Mouse (Mus musculus): ENCODE measurements around the gene Slc6a18. TPM values are rescaled to one million over a fixed set of nuclear protein-coding genes. Genes with fewer than 3 reads are reported as not detected.

Slc6a18 gene
- total and polyA plus RNA-seq, 3 experiments = not detected

GRCm38 (mm10) chr13:73683682-73684081 is 5.9 kb upstream of the Slc6a18 start:
- H3K4me1 ChIP-seq (ENCODE audit: control insufficient read depth, insufficient read depth, low read length) = peaks cover 3% of the 10 kb centered on the region; the same call in 1 of the 2 replicates
- no peaks in the 10 kb centered on the region for H3K36me3 ChIP-seq (ENCODE audit: control insufficient read depth, insufficient read depth, low read length)
- intact Hi-C loops (cut with DNase I) = no loop called here
- no peak overlapping the region for H3K27ac ChIP-seq
- H3K4me3 ChIP-seq = no peak overlapping the region
- no peaks in the 10 kb centered on the region for H3K27me3 ChIP-seq (ENCODE audit: control insufficient read depth, insufficient read depth, low read length)
- no peak overlapping the region for H3K9ac ChIP-seq (ENCODE audit: low read depth, low read length)
- WGBS = 47% methylated on average over 11 of the region's 11 CpGs
- no peaks in the 10 kb centered on the region for H3K79me2 ChIP-seq (replicated peaks; ENCODE audit: control insufficient read depth, insufficient read depth, low read length)
- DNase-seq = peak; percentile 24 to 42
- no peak for TF ChIP-seq POLR2A (IDR thresholded peaks at IDR 0.05; ENCODE audit: insufficient read depth, low read depth, low read length)
- TF ChIP-seq EP300 (IDR thresholded peaks at IDR 0.05; ENCODE audit: insufficient read depth, low read depth, low read length) = no peak
- no peak for TF ChIP-seq CTCF (IDR thresholded peaks at IDR 0.05)

- Histone ChIP-seq H3K27ac (no peak overlapping the region), H3K79me2 (replicated peaks; ENCODE audit: control insufficient read depth, insufficient read depth, low read length) (no peaks in the 10 kb centered on the region), H3K4me1 (ENCODE audit: control insufficient read depth, insufficient read depth, low read length) (peaks cover 3% of the 10 kb centered on the region; the same call in 1 of the 2 replicates), H3K36me3 (ENCODE audit: control insufficient read depth, insufficient read depth, low read length) (no peaks in the 10 kb centered on the region), H3K4me3 (no peak overlapping the region), H3K9ac (ENCODE audit: low read depth, low read length) (no peak overlapping the region), H3K27me3 (ENCODE audit: control insufficient read depth, insufficient read depth, low read length) (no peaks in the 10 kb centered on the region)
- intact Hi-C loops (cut with DNase I) = no loop called here
- TF ChIP-seq CTCF (IDR thresholded peaks at IDR 0.05) (no peak), POLR2A (IDR thresholded peaks at IDR 0.05; ENCODE audit: insufficient read depth, low read depth, low read length) (no peak), EP300 (IDR thresholded peaks at IDR 0.05; ENCODE audit: insufficient read depth, low read depth, low read length) (no peak)
- WGBS = 94% methylated on average over 2 of the region's 2 CpGs
- DNase-seq = no peak
Measured at GRCm38 (mm10) chr13:73682226-73682625, 4.4 kb upstream of the Slc6a18 start.

- no peak for DNase-seq
- H3K27me3 ChIP-seq (ENCODE audit: control insufficient read depth, insufficient read depth, low read length) = no peaks in the 10 kb centered on the region
- 18% methylated on average over 1 of the region's 1 CpGs for WGBS
- H3K9ac ChIP-seq (ENCODE audit: low read depth, low read length) = no peak overlapping the region
- H3K4me3 ChIP-seq = no peak overlapping the region
- intact Hi-C loops (cut with DNase I) = no loop called here
- TF ChIP-seq CTCF (IDR thresholded peaks at IDR 0.05) (no peak), POLR2A (IDR thresholded peaks at IDR 0.05; ENCODE audit: insufficient read depth, low read depth, low read length) (no peak), EP300 (IDR thresholded peaks at IDR 0.05; ENCODE audit: insufficient read depth, low read depth, low read length) (no peak)
- peaks cover 3% of the 10 kb centered on the region; the same call in 1 of the 2 replicates for H3K4me1 ChIP-seq (ENCODE audit: control insufficient read depth, insufficient read depth, low read length)
- H3K79me2 ChIP-seq (replicated peaks; ENCODE audit: control insufficient read depth, insufficient read depth, low read length) = no peaks in the 10 kb centered on the region
- H3K27ac ChIP-seq = no peak overlapping the region
- H3K36me3 ChIP-seq (ENCODE audit: control insufficient read depth, insufficient read depth, low read length) = no peaks in the 10 kb centered on the region
Measured at GRCm38 (mm10) chr13:73680394-73680793, 2.6 kb upstream of the Slc6a18 start.

- no peaks in the 10 kb centered on the region for H3K36me3 ChIP-seq (ENCODE audit: control insufficient read depth, insufficient read depth, low read length)
- no peak for DNase-seq
- no peak for TF ChIP-seq EP300 (IDR thresholded peaks at IDR 0.05; ENCODE audit: insufficient read depth, low read depth, low read length)
- TF ChIP-seq POLR2A (IDR thresholded peaks at IDR 0.05; ENCODE audit: insufficient read depth, low read depth, low read length) = no peak
- TF ChIP-seq CTCF (IDR thresholded peaks at IDR 0.05) = no peak
- 39% methylated on average over 2 of the region's 2 CpGs for WGBS
- peaks cover 3% of the 10 kb centered on the region; the same call in 1 of the 2 replicates for H3K4me1 ChIP-seq (ENCODE audit: control insufficient read depth, insufficient read depth, low read length)
- no peak overlapping the region for H3K9ac ChIP-seq (ENCODE audit: low read depth, low read length)
- H3K27me3 ChIP-seq (ENCODE audit: control insufficient read depth, insufficient read depth, low read length) = no peaks in the 10 kb centered on the region
- no peaks in the 10 kb centered on the region for H3K79me2 ChIP-seq (replicated peaks; ENCODE audit: control insufficient read depth, insufficient read depth, low read length)
- intact Hi-C loops (cut with DNase I) = no loop called here
- H3K27ac ChIP-seq = no peak overlapping the region
- H3K4me3 ChIP-seq = no peak overlapping the region
Measured at GRCm38 (mm10) chr13:73679311-73679710, 1.5 kb upstream of the Slc6a18 start.

GRCm38 (mm10) chr13:73675161-73675560 is 2.7 kb downstream of the Slc6a18 start:
- Histone ChIP-seq H3K36me3 (ENCODE audit: control insufficient read depth, insufficient read depth, low read length) (no peaks in the 10 kb centered on the region), H3K27ac (no peak overlapping the region), H3K79me2 (replicated peaks; ENCODE audit: control insufficient read depth, insufficient read depth, low read length) (no peaks in the 10 kb centered on the region), H3K27me3 (ENCODE audit: control insufficient read depth, insufficient read depth, low read length) (no peaks in the 10 kb centered on the region), H3K9ac (ENCODE audit: low read depth, low read length) (no peak overlapping the region), H3K4me1 (ENCODE audit: control insufficient read depth, insufficient read depth, low read length) (no peaks in the 10 kb centered on the region), H3K4me3 (no peak overlapping the region)
- no peak for DNase-seq
- 91% methylated on average over 7 of the region's 7 CpGs for WGBS
- TF ChIP-seq POLR2A (IDR thresholded peaks at IDR 0.05; ENCODE audit: insufficient read depth, low read depth, low read length) (no peak), EP300 (IDR thresholded peaks at IDR 0.05; ENCODE audit: insufficient read depth, low read depth, low read length) (no peak), CTCF (IDR thresholded peaks at IDR 0.05) (no peak)
- intact Hi-C loops (cut with DNase I) = no loop called here

- peaks cover 3% of the 10 kb centered on the region; the same call in 1 of the 2 replicates for H3K27me3 ChIP-seq (ENCODE audit: control insufficient read depth, insufficient read depth, low read length)
- 81% methylated on average over 2 of the region's 2 CpGs for WGBS
- no peak for DNase-seq
- H3K36me3 ChIP-seq (ENCODE audit: control insufficient read depth, insufficient read depth, low read length) = no peaks in the 10 kb centered on the region
- no peaks in the 10 kb centered on the region for H3K4me1 ChIP-seq (ENCODE audit: control insufficient read depth, insufficient read depth, low read length)
- intact Hi-C loops (cut with DNase I) = no loop called here
- H3K79me2 ChIP-seq (replicated peaks; ENCODE audit: control insufficient read depth, insufficient read depth, low read length) = no peaks in the 10 kb centered on the region
- H3K27ac ChIP-seq = no peak overlapping the region
- no peak overlapping the region for H3K4me3 ChIP-seq
- TF ChIP-seq EP300 (IDR thresholded peaks at IDR 0.05; ENCODE audit: insufficient read depth, low read depth, low read length) (no peak), POLR2A (IDR thresholded peaks at IDR 0.05; ENCODE audit: insufficient read depth, low read depth, low read length) (no peak), CTCF (IDR thresholded peaks at IDR 0.05) (no peak)
- no peak overlapping the region for H3K9ac ChIP-seq (ENCODE audit: low read depth, low read length)
Measured at GRCm38 (mm10) chr13:73660163-73660695, 17.6 kb downstream of the Slc6a18 start.

Data from heart, adult 2 months (tissue).